Mouse (Mus musculus) CH12.LX (cell line): ENCODE measurements around the gene Hmcn1. TPM values are rescaled to one million over a fixed set of nuclear protein-coding genes. Genes with fewer than 3 reads are reported as not detected.

ENCODE experiments used
- DNase-seq: peaks from one replicate; pipeline ENCODE4 v3.0.0-alpha.2; 2013; ENCODE audit errors: extremely low read depth
- H3K27ac ChIP-seq: 2 replicates; pipeline ENCODE4 v1.5.1; 2012; ENCODE audit warnings: low read depth, mild to moderate bottlenecking, control low read depth, moderate library complexity; ENCODE audit not compliant: insufficient read depth
- H3K27me3 ChIP-seq: replicated peaks from 2 replicates; pipeline ENCODE3; 2012; ENCODE audit warnings: inconsistent platforms
- H3K36me3 ChIP-seq, 2 experiments: replicated peaks in 1 of 2; 2 replicates each; pipeline versions ENCODE3 to v1.6.1; 2012; ENCODE audit warnings: inconsistent platforms in 1 of 2, low read length in 1 of 2, mild to moderate bottlenecking in 1 of 2, mixed read lengths in 1 of 2, moderate library complexity in 1 of 2; ENCODE audit not compliant: control insufficient read depth in 1 of 2, insufficient read depth in 1 of 2
- H3K4me1 ChIP-seq, 2 experiments: 2 replicates each; pipeline ENCODE4 v1.6.1; 2012; ENCODE audit warnings: inconsistent platforms in 1 of 2, moderate library complexity in 1 of 2; ENCODE audit not compliant: insufficient read depth in 2 of 2, control insufficient read depth in 1 of 2
- H3K4me2 ChIP-seq: 2 replicates; pipeline ENCODE4 v1.6.1; 2012; ENCODE audit warnings: low read depth, mild to moderate bottlenecking, control low read depth; ENCODE audit not compliant: poor library complexity, insufficient read depth, severe bottlenecking
- H3K4me3 ChIP-seq, 3 experiments: fragments of 150-350 bp in 1 of 3; sonication (generic) in 1 of 3; replicated peaks in 1 of 3; 2 replicates each; pipeline versions ENCODE3 to v1.5.1; 2011 to 2012; ENCODE audit warnings: low read depth in 2 of 3, low read length in 2 of 3, mild to moderate bottlenecking in 2 of 3, moderate library complexity in 2 of 3, control low read depth in 1 of 3, improper control_type of control experiment in 1 of 3, inconsistent platforms in 1 of 3, mixed read lengths in 1 of 3; ENCODE audit not compliant: poor library complexity in 1 of 3
- H3K79me2 ChIP-seq: replicated peaks from 2 replicates; pipeline ENCODE4 v1.6.1; 2012; ENCODE audit warnings: mild to moderate bottlenecking, moderate library complexity; ENCODE audit not compliant: control insufficient read depth, poor library complexity, insufficient read depth, severe bottlenecking; ENCODE audit errors: extremely low read depth
- H3K9ac ChIP-seq: 2 replicates; pipeline ENCODE4 v1.6.1; 2012; ENCODE audit warnings: low read depth, mild to moderate bottlenecking, control low read depth, moderate library complexity; ENCODE audit not compliant: insufficient read depth
- H3K9me3 ChIP-seq: replicated peaks from 2 replicates; pipeline ENCODE3; 2012; ENCODE audit warnings: low read length, inconsistent platforms, mixed read lengths
- CHD2 ChIP-seq: IDR thresholded peaks from 2 replicates; pipeline ENCODE4 v1.6.1; 2011; ENCODE audit warnings: low read length, improper control_type of control experiment
- CTCF ChIP-seq, 2 experiments: IDR thresholded peaks in 1 of 2; conservative IDR thresholded peaks in 1 of 2; 2 replicates each; pipeline ENCODE4 v1.5.1; 2011 to 2012; ENCODE audit warnings: low read depth in 2 of 2, low read length in 2 of 2, improper control_type of control experiment in 1 of 2, inconsistent platforms in 1 of 2, mild to moderate bottlenecking in 1 of 2, moderate library complexity in 1 of 2
- ELF1 ChIP-seq: IDR thresholded peaks from 2 replicates; pipeline ENCODE4 v1.6.1; 2014; ENCODE audit warnings: low read depth, mild to moderate bottlenecking, inconsistent platforms, low read length, improper control_type of control experiment
- EP300 ChIP-seq: IDR thresholded peaks from 2 replicates; pipeline ENCODE4 v1.6.1; 2011; ENCODE audit warnings: low read length, improper control_type of control experiment
- ETS1 ChIP-seq: conservative IDR thresholded peaks from 2 replicates; pipeline ENCODE4 v1.6.1; 2012; ENCODE audit warnings: low read depth, mild to moderate bottlenecking, inconsistent platforms, low read length, improper control_type of control experiment, moderate library complexity
- GABPA ChIP-seq: IDR thresholded peaks from 2 replicates; pipeline ENCODE4 v1.6.1; 2012; ENCODE audit warnings: low read depth, low read length, improper control_type of control experiment, inconsistent platforms; ENCODE audit not compliant: insufficient replicate concordance
- JUN ChIP-seq: IDR thresholded peaks from 2 replicates; pipeline ENCODE4 v1.6.1; 2011; ENCODE audit warnings: low read depth, mild to moderate bottlenecking, low read length, improper control_type of control experiment, moderate library complexity; ENCODE audit not compliant: insufficient read depth
- KAT2A ChIP-seq: IDR thresholded peaks from 2 replicates; pipeline ENCODE4 v1.6.1; 2012; ENCODE audit warnings: low read length, improper control_type of control experiment, inconsistent platforms; ENCODE audit not compliant: insufficient replicate concordance
- MEF2A ChIP-seq: IDR thresholded peaks from 2 replicates; pipeline ENCODE4 v1.6.1; 2014; ENCODE audit warnings: low read depth, mild to moderate bottlenecking, inconsistent platforms, low read length, improper control_type of control experiment, borderline replicate concordance
- MYC ChIP-seq: IDR thresholded peaks from 2 replicates; pipeline ENCODE4 v1.6.1; 2011; ENCODE audit warnings: low read depth, mild to moderate bottlenecking, improper control_type of control experiment, low read length
- NRF1 ChIP-seq: IDR thresholded peaks from 2 replicates; pipeline ENCODE4 v1.6.1; 2014; ENCODE audit warnings: low read depth, mild to moderate bottlenecking, inconsistent platforms, low read length, improper control_type of control experiment, moderate library complexity
- PAX5 ChIP-seq: IDR thresholded peaks from 2 replicates; pipeline ENCODE4 v1.6.1; 2012; ENCODE audit warnings: low read length, inconsistent platforms, mixed read lengths
- POLR2A ChIP-seq: IDR thresholded peaks from 2 replicates; pipeline ENCODE4 v1.6.1; 2011; ENCODE audit warnings: low read depth, mild to moderate bottlenecking, improper control_type of control experiment, low read length
- POLR2AphosphoS2 ChIP-seq: IDR thresholded peaks from 2 replicates; pipeline ENCODE4 v1.6.1; 2011; ENCODE audit warnings: low read depth, low read length, improper control_type of control experiment
- RAD21 ChIP-seq: IDR thresholded peaks from 2 replicates; pipeline ENCODE4 v1.6.1; 2011; ENCODE audit warnings: low read depth, mild to moderate bottlenecking, low read length, improper control_type of control experiment, moderate library complexity
- RCOR1 ChIP-seq: conservative IDR thresholded peaks from 2 replicates; pipeline ENCODE4 v1.6.1; 2012; ENCODE audit warnings: low read depth, mild to moderate bottlenecking, inconsistent platforms, low read length, improper control_type of control experiment
- SIN3A ChIP-seq: IDR thresholded peaks from 2 replicates; pipeline ENCODE4 v1.6.1; 2012; ENCODE audit warnings: low read length, improper control_type of control experiment, inconsistent platforms
- TCF12 ChIP-seq: IDR thresholded peaks from 2 replicates; pipeline ENCODE4 v1.6.1; 2014; ENCODE audit warnings: low read depth, mild to moderate bottlenecking, inconsistent platforms, low read length, improper control_type of control experiment
- UBTF ChIP-seq: IDR thresholded peaks from 2 replicates; pipeline ENCODE4 v1.6.1; 2012; ENCODE audit warnings: low read depth, mild to moderate bottlenecking, inconsistent platforms, low read length, improper control_type of control experiment, moderate library complexity
- USF1 ChIP-seq: IDR thresholded peaks from 2 replicates; pipeline ENCODE4 v1.6.1; 2014; ENCODE audit warnings: low read depth, mild to moderate bottlenecking, inconsistent platforms, low read length, improper control_type of control experiment
- USF2 ChIP-seq: conservative IDR thresholded peaks from 2 replicates; pipeline ENCODE4 v1.6.1; 2011; ENCODE audit warnings: low read depth, low read length, improper control_type of control experiment
- ZC3H11A ChIP-seq: IDR thresholded peaks from 2 replicates; pipeline ENCODE4 v1.6.1; 2012; ENCODE audit warnings: low read depth, mild to moderate bottlenecking, inconsistent platforms, low read length, improper control_type of control experiment
- ZMIZ1 ChIP-seq: IDR thresholded peaks from 2 replicates; pipeline ENCODE4 v1.6.1; 2012; ENCODE audit warnings: low read depth, mild to moderate bottlenecking, inconsistent platforms, low read length, improper control_type of control experiment
- dilution Hi-C: fragments of 300-500 bp; cut with MboI; formaldehyde crosslinking; loops from 2 replicates; pipeline ENCODE4 v1.14.3; 2020; ENCODE audit warnings: low sequenced_read_pairs; ENCODE audit not compliant: extremely low pct_unique_long_range_greater_than_20kb, extremely low pct_ligation_motif_present
- in situ Hi-C: fragments of 300-500 bp; cut with MboI; formaldehyde crosslinking; loops from 3 replicates; pipeline ENCODE4 v1.14.3; 2019; ENCODE audit warnings: low sequenced_read_pairs, low pct_ligation_motif_present, low pct_unique_long_range_greater_than_20kb, mixed read lengths
- polyA plus RNA-seq: library from polyadenylated mRNA; unstranded; fragments of >175 nt; gene quantifications from 2 replicates; pipeline ENCODE4 v1.2.1, GENCODE M21; 2012; ENCODE audit warnings: low read depth; ENCODE audit not compliant: insufficient read length
- total RNA-seq, 2 experiments: library from RNA; depleted of rRNA; stranded (reverse); fragments of 300-350 nt in 1 of 2; fragments of >200 nt in 1 of 2; gene quantifications; 2 replicates each; pipeline ENCODE4 v1.2.3; 2012 to 2014

Gene Hmcn1
- total and polyA plus RNA-seq, 3 experiments = under 0.01 to 0.04 (median 0.01) TPM

- in situ Hi-C loops = no loop called here
Measured at GRCm38 (mm10) chr1:150816035-150816807, 177.0 kb downstream of the Hmcn1 start.

GRCm38 (mm10) chr1:150814917-150815316, 178.3 kb downstream of the Hmcn1 start:
- no peak overlapping the region for H3K27ac ChIP-seq
- no peak overlapping the region for H3K4me3 ChIP-seq
- H3K79me2 ChIP-seq = no peaks in the 10 kb centered on the region
- TF ChIP-seq USF1 (no peak), CHD2 (no peak), ELF1 (no peak), POLR2AphosphoS2 (no peak), NRF1 (no peak), MYC (no peak), TCF12 (no peak), ZMIZ1 (no peak), MEF2A (no peak), PAX5 (no peak)
- dilution Hi-C loops (no loop called here), in situ Hi-C loops (no loop called here)
- peaks cover 0 to 3% of the 10 kb centered on the region in 2 experiments; a peak in 1 of 4 replicates for H3K4me1 ChIP-seq
- no peaks in the 10 kb centered on the region for H3K9me3 ChIP-seq
- no peaks in the 10 kb centered on the region for H3K36me3 ChIP-seq
- no peak for DNase-seq
- no peak overlapping the region for H3K9ac ChIP-seq
- H3K27me3 ChIP-seq = no peaks in the 10 kb centered on the region
- H3K4me2 ChIP-seq = no peak overlapping the region

More at GRCm38 (mm10) chr1:150816035-150816807, 177.0 kb downstream of the Hmcn1 start:
- no peak overlapping the region for H3K4me2 ChIP-seq
- no peaks in the 10 kb centered on the region for H3K79me2 ChIP-seq
- TF ChIP-seq USF2 = no peak
- no peak for TF ChIP-seq CTCF (conservative IDR thresholded peaks at IDR 0.05 in 1 of 2, IDR thresholded peaks at IDR 0.05 in 1 of 2; ENCODE audit: low read depth in 2 of 2, low read length in 2 of 2)
- no peak for TF ChIP-seq UBTF
- TF ChIP-seq, all 38 proteins: peak for 0
- dilution Hi-C loops = no loop called here
- Histone ChIP-seq H3K36me3 (no peaks in the 10 kb centered on the region), H3K27ac (no peak overlapping the region), H3K9me3 (no peaks in the 10 kb centered on the region), H3K9ac (no peak overlapping the region), H3K4me1 (peaks cover 0 to 3% of the 10 kb centered on the region in 2 experiments; a peak in 1 of 4 replicates), H3K4me3 (no peak overlapping the region), H3K27me3 (no peaks in the 10 kb centered on the region)
- DNase-seq = no peak

GRCm38 (mm10) chr1:150813381-150813780, 179.9 kb downstream of the Hmcn1 start:
- H3K36me3 ChIP-seq = no peaks in the 10 kb centered on the region
- in situ Hi-C loops (no loop called here), dilution Hi-C loops (no loop called here)
- H3K27me3 ChIP-seq = no peaks in the 10 kb centered on the region
- no peak overlapping the region for H3K4me2 ChIP-seq
- no peak overlapping the region for H3K27ac ChIP-seq
- DNase-seq = no peak
- no peak overlapping the region for H3K4me3 ChIP-seq
- H3K79me2 ChIP-seq = no peaks in the 10 kb centered on the region
- H3K9ac ChIP-seq = no peak overlapping the region
- H3K4me1 ChIP-seq = peaks cover 0 to 3% of the 10 kb centered on the region in 2 experiments; a peak in 1 of 4 replicates
- H3K9me3 ChIP-seq = no peaks in the 10 kb centered on the region
- TF ChIP-seq EP300 (no peak), USF2 (no peak), POLR2A (no peak), TCF12 (no peak), UBTF (no peak), ETS1 (no peak), GABPA (no peak), RAD21 (no peak), PAX5 (no peak), RCOR1 (no peak), SIN3A (no peak), CHD2 (no peak), KAT2A (no peak), ZC3H11A (no peak), POLR2AphosphoS2 (no peak), JUN (no peak), NRF1 (no peak), CTCF (conservative IDR thresholded peaks at IDR 0.05 in 1 of 2, IDR thresholded peaks at IDR 0.05 in 1 of 2; ENCODE audit: low read depth in 2 of 2, low read length in 2 of 2) (no peak)
